Mouse (Mus musculus) CH12.LX (cell line): ENCODE data around the gene Creb3l2. TPM values are rescaled to one million over a fixed set of nuclear protein-coding genes. Genes with fewer than 3 reads are reported as not detected.

Experiments used
- DNase-seq: peaks from one replicate; pipeline ENCODE4 v3.0.0-alpha.2; 2013; ENCODE audit errors: extremely low read depth
- H3K27ac ChIP-seq: 2 replicates; pipeline ENCODE4 v1.5.1; 2012; ENCODE audit warnings: low read depth, mild to moderate bottlenecking, control low read depth, moderate library complexity; ENCODE audit not compliant: insufficient read depth
- H3K27me3 ChIP-seq: replicated peaks from 2 replicates; pipeline ENCODE3; 2012; ENCODE audit warnings: inconsistent platforms
- H3K36me3 ChIP-seq, 2 experiments: replicated peaks in 1 of 2; 2 replicates each; pipeline versions ENCODE3 to v1.6.1; 2012; ENCODE audit warnings: inconsistent platforms in 1 of 2, low read length in 1 of 2, mild to moderate bottlenecking in 1 of 2, mixed read lengths in 1 of 2, moderate library complexity in 1 of 2; ENCODE audit not compliant: control insufficient read depth in 1 of 2, insufficient read depth in 1 of 2
- H3K4me1 ChIP-seq, 2 experiments: 2 replicates each; pipeline ENCODE4 v1.6.1; 2012; ENCODE audit warnings: inconsistent platforms in 1 of 2, moderate library complexity in 1 of 2; ENCODE audit not compliant: insufficient read depth in 2 of 2, control insufficient read depth in 1 of 2
- H3K4me2 ChIP-seq: 2 replicates; pipeline ENCODE4 v1.6.1; 2012; ENCODE audit warnings: low read depth, mild to moderate bottlenecking, control low read depth; ENCODE audit not compliant: poor library complexity, insufficient read depth, severe bottlenecking
- H3K4me3 ChIP-seq, 3 experiments: fragments of 150-350 bp in 1 of 3; sonication (generic) in 1 of 3; replicated peaks in 1 of 3; 2 replicates each; pipeline versions ENCODE3 to v1.5.1; 2011 to 2012; ENCODE audit warnings: low read depth in 2 of 3, low read length in 2 of 3, mild to moderate bottlenecking in 2 of 3, moderate library complexity in 2 of 3, control low read depth in 1 of 3, improper control_type of control experiment in 1 of 3, inconsistent platforms in 1 of 3, mixed read lengths in 1 of 3; ENCODE audit not compliant: poor library complexity in 1 of 3
- H3K79me2 ChIP-seq: replicated peaks from 2 replicates; pipeline ENCODE4 v1.6.1; 2012; ENCODE audit warnings: mild to moderate bottlenecking, moderate library complexity; ENCODE audit not compliant: control insufficient read depth, poor library complexity, insufficient read depth, severe bottlenecking; ENCODE audit errors: extremely low read depth
- H3K9ac ChIP-seq: 2 replicates; pipeline ENCODE4 v1.6.1; 2012; ENCODE audit warnings: low read depth, mild to moderate bottlenecking, control low read depth, moderate library complexity; ENCODE audit not compliant: insufficient read depth
- H3K9me3 ChIP-seq: replicated peaks from 2 replicates; pipeline ENCODE3; 2012; ENCODE audit warnings: low read length, inconsistent platforms, mixed read lengths
- CTCF ChIP-seq, 2 experiments: IDR thresholded peaks in 1 of 2; conservative IDR thresholded peaks in 1 of 2; 2 replicates each; pipeline ENCODE4 v1.5.1; 2011 to 2012; ENCODE audit warnings: low read depth in 2 of 2, low read length in 2 of 2, improper control_type of control experiment in 1 of 2, inconsistent platforms in 1 of 2, mild to moderate bottlenecking in 1 of 2, moderate library complexity in 1 of 2
- ELF1 ChIP-seq: IDR thresholded peaks from 2 replicates; pipeline ENCODE4 v1.6.1; 2014; ENCODE audit warnings: low read depth, mild to moderate bottlenecking, inconsistent platforms, low read length, improper control_type of control experiment
- EP300 ChIP-seq: IDR thresholded peaks from 2 replicates; pipeline ENCODE4 v1.6.1; 2011; ENCODE audit warnings: low read length, improper control_type of control experiment
- ETS1 ChIP-seq: conservative IDR thresholded peaks from 2 replicates; pipeline ENCODE4 v1.6.1; 2012; ENCODE audit warnings: low read depth, mild to moderate bottlenecking, inconsistent platforms, low read length, improper control_type of control experiment, moderate library complexity
- GABPA ChIP-seq: IDR thresholded peaks from 2 replicates; pipeline ENCODE4 v1.6.1; 2012; ENCODE audit warnings: low read depth, low read length, improper control_type of control experiment, inconsistent platforms; ENCODE audit not compliant: insufficient replicate concordance
- JUN ChIP-seq: IDR thresholded peaks from 2 replicates; pipeline ENCODE4 v1.6.1; 2011; ENCODE audit warnings: low read depth, mild to moderate bottlenecking, low read length, improper control_type of control experiment, moderate library complexity; ENCODE audit not compliant: insufficient read depth
- JUND ChIP-seq: conservative IDR thresholded peaks from 2 replicates; pipeline ENCODE4 v1.6.1; 2011; ENCODE audit warnings: low read depth, low read length, improper control_type of control experiment
- KAT2A ChIP-seq: IDR thresholded peaks from 2 replicates; pipeline ENCODE4 v1.6.1; 2012; ENCODE audit warnings: low read length, improper control_type of control experiment, inconsistent platforms; ENCODE audit not compliant: insufficient replicate concordance
- MAX ChIP-seq: IDR thresholded peaks from 2 replicates; pipeline ENCODE4 v1.6.1; 2011; ENCODE audit warnings: low read length, improper control_type of control experiment
- MAZ ChIP-seq: IDR thresholded peaks from 2 replicates; pipeline ENCODE4 v1.6.1; 2012; ENCODE audit warnings: low read depth, mild to moderate bottlenecking, inconsistent platforms, low read length, improper control_type of control experiment, moderate library complexity
- MEF2A ChIP-seq: IDR thresholded peaks from 2 replicates; pipeline ENCODE4 v1.6.1; 2014; ENCODE audit warnings: low read depth, mild to moderate bottlenecking, inconsistent platforms, low read length, improper control_type of control experiment, borderline replicate concordance
- MXI1 ChIP-seq: IDR thresholded peaks from 2 replicates; pipeline ENCODE4 v1.6.1; 2011; ENCODE audit warnings: mild to moderate bottlenecking, low read depth, low read length, improper control_type of control experiment
- MYC ChIP-seq: IDR thresholded peaks from 2 replicates; pipeline ENCODE4 v1.6.1; 2011; ENCODE audit warnings: low read depth, mild to moderate bottlenecking, improper control_type of control experiment, low read length
- PAX5 ChIP-seq: IDR thresholded peaks from 2 replicates; pipeline ENCODE4 v1.6.1; 2012; ENCODE audit warnings: low read length, inconsistent platforms, mixed read lengths
- POLR2A ChIP-seq: IDR thresholded peaks from 2 replicates; pipeline ENCODE4 v1.6.1; 2011; ENCODE audit warnings: low read depth, mild to moderate bottlenecking, improper control_type of control experiment, low read length
- POLR2AphosphoS2 ChIP-seq: IDR thresholded peaks from 2 replicates; pipeline ENCODE4 v1.6.1; 2011; ENCODE audit warnings: low read depth, low read length, improper control_type of control experiment
- RAD21 ChIP-seq: IDR thresholded peaks from 2 replicates; pipeline ENCODE4 v1.6.1; 2011; ENCODE audit warnings: low read depth, mild to moderate bottlenecking, low read length, improper control_type of control experiment, moderate library complexity
- RCOR1 ChIP-seq: conservative IDR thresholded peaks from 2 replicates; pipeline ENCODE4 v1.6.1; 2012; ENCODE audit warnings: low read depth, mild to moderate bottlenecking, inconsistent platforms, low read length, improper control_type of control experiment
- SIN3A ChIP-seq: IDR thresholded peaks from 2 replicates; pipeline ENCODE4 v1.6.1; 2012; ENCODE audit warnings: low read length, improper control_type of control experiment, inconsistent platforms
- SMC3 ChIP-seq: IDR thresholded peaks from 2 replicates; pipeline ENCODE4 v1.6.1; 2011; ENCODE audit warnings: low read depth, low read length, improper control_type of control experiment
- TBP ChIP-seq: conservative IDR thresholded peaks from 2 replicates; pipeline ENCODE4 v1.6.1; 2011; ENCODE audit warnings: low read depth, low read length, improper control_type of control experiment
- UBTF ChIP-seq: IDR thresholded peaks from 2 replicates; pipeline ENCODE4 v1.6.1; 2012; ENCODE audit warnings: low read depth, mild to moderate bottlenecking, inconsistent platforms, low read length, improper control_type of control experiment, moderate library complexity
- ZC3H11A ChIP-seq: IDR thresholded peaks from 2 replicates; pipeline ENCODE4 v1.6.1; 2012; ENCODE audit warnings: low read depth, mild to moderate bottlenecking, inconsistent platforms, low read length, improper control_type of control experiment
- ZMIZ1 ChIP-seq: IDR thresholded peaks from 2 replicates; pipeline ENCODE4 v1.6.1; 2012; ENCODE audit warnings: low read depth, mild to moderate bottlenecking, inconsistent platforms, low read length, improper control_type of control experiment
- dilution Hi-C: fragments of 300-500 bp; cut with MboI; formaldehyde crosslinking; loops from 2 replicates; pipeline ENCODE4 v1.14.3; 2020; ENCODE audit warnings: low sequenced_read_pairs; ENCODE audit not compliant: extremely low pct_unique_long_range_greater_than_20kb, extremely low pct_ligation_motif_present
- in situ Hi-C: fragments of 300-500 bp; cut with MboI; formaldehyde crosslinking; loops from 3 replicates; pipeline ENCODE4 v1.14.3; 2019; ENCODE audit warnings: low sequenced_read_pairs, low pct_ligation_motif_present, low pct_unique_long_range_greater_than_20kb, mixed read lengths
- polyA plus RNA-seq: library from polyadenylated mRNA; unstranded; fragments of >175 nt; gene quantifications from 2 replicates; pipeline ENCODE4 v1.2.1, GENCODE M21; 2012; ENCODE audit warnings: low read depth; ENCODE audit not compliant: insufficient read length
- total RNA-seq, 2 experiments: library from RNA; depleted of rRNA; stranded (reverse); fragments of 300-350 nt in 1 of 2; fragments of >200 nt in 1 of 2; gene quantifications; 2 replicates each; pipeline ENCODE4 v1.2.3; 2012 to 2014

The Creb3l2 gene
- total and polyA plus RNA-seq, 3 experiments = 1.5 to 8.5 (median 7.0) TPM

DNA sequence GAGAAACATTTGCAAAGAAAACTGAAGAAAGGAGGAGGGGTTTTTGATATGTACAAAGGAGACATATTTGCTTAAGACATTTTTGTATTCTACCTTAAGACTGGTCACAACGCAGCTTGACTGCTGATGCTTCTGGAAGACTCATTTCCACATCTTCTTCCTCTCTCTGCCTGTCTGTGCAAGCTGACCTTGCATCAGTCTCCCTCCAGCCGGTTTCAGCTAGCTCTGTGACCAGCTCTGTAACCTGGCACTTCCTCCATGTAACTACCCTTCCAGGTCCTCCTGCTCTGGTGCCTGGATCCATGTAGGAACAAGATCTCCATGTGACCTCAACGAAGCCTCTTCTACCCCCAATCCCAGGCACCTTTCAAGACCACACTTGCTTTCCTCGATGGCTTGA lies 45.8 kb downstream of the Creb3l2 start:
- Histone ChIP-seq H3K27me3 (no peaks in the 10 kb centered on the region), H3K9me3 (no peaks in the 10 kb centered on the region), H3K4me3 (no peak overlapping the region), H3K9ac (no peak overlapping the region), H3K4me2 (no peak overlapping the region), H3K36me3 (peaks cover 0 to 21% of the 10 kb centered on the region in 2 experiments), H3K27ac (no peak overlapping the region; the same call in 1 of the 2 replicates), H3K4me1 (peaks cover 21 to 46% of the 10 kb centered on the region in 2 experiments)
- dilution Hi-C loops = no loop called here
- DNase-seq = no peak
- in situ Hi-C loops = no loop called here
- TF ChIP-seq SMC3 = no peak
- TF ChIP-seq GABPA = no peak
- no peak for TF ChIP-seq PAX5
- no peak for TF ChIP-seq RCOR1
- TF ChIP-seq RAD21 = no peak
- TF ChIP-seq ZMIZ1 = no peak
- TF ChIP-seq POLR2A = no peak
- TF ChIP-seq MYC = no peak
- no peak for TF ChIP-seq ZC3H11A
- no peak for TF ChIP-seq MEF2A
- no peak for TF ChIP-seq MAZ
- TF ChIP-seq UBTF = no peak
- TF ChIP-seq CTCF (conservative IDR thresholded peaks at IDR 0.05 in 1 of 2, IDR thresholded peaks at IDR 0.05 in 1 of 2; ENCODE audit: low read depth in 2 of 2, low read length in 2 of 2) = no peak
- TF ChIP-seq KAT2A = no peak
- no peak for TF ChIP-seq POLR2AphosphoS2
- no peak for TF ChIP-seq JUN
- no peak for TF ChIP-seq MAX
- no peak for TF ChIP-seq SIN3A
- TF ChIP-seq, all 38 proteins: peak for 0
- peaks cover 21% of the 10 kb centered on the region for H3K79me2 ChIP-seq

DNA sequence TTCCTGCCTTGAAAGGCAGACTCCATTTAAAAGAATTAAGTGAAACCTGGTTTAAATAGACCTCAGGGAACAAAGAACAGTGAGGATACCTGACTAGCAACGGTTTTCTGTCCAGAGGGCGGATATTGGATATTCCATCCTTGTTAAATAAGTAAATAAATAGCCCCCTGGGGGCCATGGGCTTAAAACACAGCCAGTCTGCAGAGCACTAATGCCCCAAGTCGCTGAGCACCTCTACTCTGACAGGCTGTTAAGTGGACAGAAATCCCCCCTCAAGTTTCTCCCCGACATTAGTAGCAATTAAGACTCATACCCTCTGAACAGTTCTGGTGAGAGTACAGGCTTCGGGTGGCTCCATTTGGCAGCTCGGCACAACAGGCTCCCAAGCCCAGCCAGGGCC lies 48.7 kb downstream of the Creb3l2 start:
- no peak for DNase-seq
- Histone ChIP-seq H3K4me1 (peaks cover 14 to 20% of the 10 kb centered on the region in 2 experiments; a peak in 3 of 4 replicates), H3K9me3 (no peaks in the 10 kb centered on the region), H3K9ac (no peak overlapping the region), H3K27ac (no peak overlapping the region), H3K36me3 (peaks cover 0 to 25% of the 10 kb centered on the region in 2 experiments), H3K27me3 (no peaks in the 10 kb centered on the region), H3K4me3 (no peak overlapping the region), H3K4me2 (no peak overlapping the region), H3K79me2 (peaks cover 16% of the 10 kb centered on the region)
- TF ChIP-seq EP300 = no peak
- no peak for TF ChIP-seq JUND
- no peak for TF ChIP-seq CTCF (conservative IDR thresholded peaks at IDR 0.05 in 1 of 2, IDR thresholded peaks at IDR 0.05 in 1 of 2; ENCODE audit: low read depth in 2 of 2, low read length in 2 of 2)
- TF ChIP-seq MXI1 = no peak
- TF ChIP-seq ETS1 = no peak
- TF ChIP-seq ELF1 = no peak
- no peak for TF ChIP-seq TBP
- dilution Hi-C loops (no loop called here), in situ Hi-C loops (no loop called here)
